Mouse (Mus musculus): ENCODE data around the gene Sec14l1. TPM values are rescaled to one million over a fixed set of nuclear protein-coding genes. Genes with fewer than 3 reads are reported as not detected.
"Not testable (repeated sequence)": the region's sequence is repeated elsewhere in the genome, so short reads cannot be mapped to it uniquely, and the experiment has no call there.

The Sec14l1 gene
- polyA plus RNA-seq, 1 experiment from 2014 or later: 65.9 TPM

- H3K9ac ChIP-seq: no peak overlapping the region
- H3K27me3 ChIP-seq: no peaks in the 10 kb centered on the region
- H3K36me3 ChIP-seq: peaks cover 35% of the 10 kb centered on the region
- H3K27ac ChIP-seq: no peak overlapping the region
- no peaks in the 10 kb centered on the region for H3K9me3 ChIP-seq
- 91% methylated on average over 17 of the region's 17 CpGs for WGBS
- H3K4me1 ChIP-seq (replicated peaks): peaks cover 42% of the 10 kb centered on the region
- ATAC-seq (ENCODE audit: low FRiP score): no peak
- H3K4me3 ChIP-seq: no peak overlapping the region
- H3K4me2 ChIP-seq: no peak overlapping the region
Observed at GRCm38 (mm10) chr11:117079651-117080190, 35.2 kb upstream of the Sec14l1 start.

- Histone ChIP-seq H3K36me3 (peaks cover 35% of the 10 kb centered on the region), H3K27ac (no peak overlapping the region), H3K27me3 (no peaks in the 10 kb centered on the region), H3K4me3 (no peak overlapping the region), H3K9me3 (no peaks in the 10 kb centered on the region), H3K4me2 (no peak overlapping the region), H3K4me1 (replicated peaks) (peaks cover 42% of the 10 kb centered on the region), H3K9ac (no peak overlapping the region)
- ATAC-seq (ENCODE audit: low FRiP score): no peak
- WGBS: 93% methylated on average over 11 of the region's 11 CpGs
Observed at GRCm38 (mm10) chr11:117080209-117080608, 34.8 kb upstream of the Sec14l1 start.

DNA sequence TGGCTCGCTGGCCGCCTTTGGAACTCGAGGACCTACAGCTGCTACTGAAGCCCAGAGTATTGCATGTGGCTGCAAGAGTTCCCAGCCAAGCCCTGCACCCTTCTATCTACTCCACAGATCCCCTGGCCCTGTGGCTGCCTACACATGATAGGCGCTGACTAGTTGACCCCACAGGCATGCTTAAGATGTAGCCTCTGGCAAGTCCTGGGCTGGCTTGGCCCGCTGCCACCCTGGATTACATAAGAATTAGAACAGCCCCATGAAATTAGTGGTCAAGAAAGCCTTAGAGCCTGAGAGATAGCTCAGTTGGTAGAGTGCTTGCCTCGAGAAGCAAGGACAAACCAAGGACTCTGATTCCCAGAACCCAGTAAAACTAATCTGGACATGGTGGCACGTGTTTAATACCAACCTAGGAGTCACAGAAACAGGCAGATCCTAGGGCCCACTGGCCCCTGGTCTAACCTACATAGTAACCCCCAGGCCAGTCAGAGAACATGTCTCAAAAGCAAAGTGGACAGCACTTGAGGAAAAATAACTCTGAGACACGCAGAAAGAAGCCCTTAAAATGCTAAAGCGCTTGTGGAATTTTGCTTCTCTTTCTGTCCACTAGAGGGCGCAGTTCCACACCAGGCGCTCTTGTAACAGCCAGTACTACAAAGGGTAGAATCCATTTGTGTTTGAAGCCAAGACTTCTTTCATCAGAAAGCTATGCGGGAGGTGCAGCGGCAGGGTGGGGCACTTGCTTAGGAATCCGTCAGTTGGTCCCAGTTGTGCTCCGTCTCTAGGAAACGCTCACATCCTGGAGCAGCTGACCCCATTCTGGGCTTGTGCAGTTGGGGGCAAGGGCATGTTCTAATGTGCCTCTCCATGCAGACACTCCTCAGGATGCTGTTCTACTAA is 33.6 kb upstream of the Sec14l1 start:
- peak overlapping the region; percentile 67 for H3K27ac ChIP-seq
- peak overlapping the region; percentile 55; the same call in 1 of the 2 replicates for H3K9ac ChIP-seq
- peaks cover 35% of the 10 kb centered on the region for H3K36me3 ChIP-seq
- WGBS: 32% methylated on average over 16 of the region's 16 CpGs
- no peaks in the 10 kb centered on the region for H3K27me3 ChIP-seq
- peaks cover 37% of the 10 kb centered on the region for H3K4me1 ChIP-seq (replicated peaks)
- peak; percentile 74 for ATAC-seq (ENCODE audit: low FRiP score)
- peak overlapping the region; percentile 41 for H3K4me2 ChIP-seq
- no peaks in the 10 kb centered on the region for H3K9me3 ChIP-seq
- no peak overlapping the region for H3K4me3 ChIP-seq

DNA sequence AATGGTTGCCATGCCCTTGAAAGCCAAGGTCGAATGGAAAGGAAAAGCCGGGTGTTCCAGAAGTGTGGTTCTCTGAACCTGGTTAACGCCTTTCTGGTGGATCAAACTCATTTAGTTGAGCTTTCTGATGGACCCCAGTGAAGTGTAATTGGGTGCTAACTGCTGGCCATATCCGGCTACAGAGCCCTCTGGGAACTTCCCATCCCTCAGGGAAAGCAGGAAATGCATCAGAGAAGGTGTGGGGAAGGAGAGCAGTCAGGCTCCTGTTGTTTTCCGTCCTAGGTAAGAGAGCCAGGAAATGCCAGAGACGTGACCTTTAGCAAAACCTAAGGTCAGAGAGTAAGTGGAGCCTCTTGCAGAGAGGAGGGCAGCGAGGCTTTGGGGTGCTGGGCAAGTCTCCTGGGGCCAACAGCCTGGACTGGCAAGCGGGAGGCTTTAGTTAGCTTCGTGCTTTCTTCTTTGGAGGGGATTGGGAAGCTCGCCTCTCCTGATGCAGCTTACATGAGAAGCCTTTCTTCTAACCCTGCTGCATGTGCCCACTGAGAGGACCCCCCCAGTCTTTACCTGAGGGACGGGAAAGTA is 32.5 kb upstream of the Sec14l1 start:
- H3K4me2 ChIP-seq: no peak overlapping the region
- WGBS: 77% methylated on average over 11 of the region's 11 CpGs
- no peak overlapping the region for H3K4me3 ChIP-seq
- no peaks in the 10 kb centered on the region for H3K9me3 ChIP-seq
- no peaks in the 10 kb centered on the region for H3K27me3 ChIP-seq
- peaks cover 32% of the 10 kb centered on the region for H3K4me1 ChIP-seq (replicated peaks)
- H3K36me3 ChIP-seq: peaks cover 35% of the 10 kb centered on the region
- ATAC-seq (ENCODE audit: low FRiP score): no peak
- no peak overlapping the region for H3K9ac ChIP-seq
- 0 out of 2 replicates have a peak overlapping the region, but pooled peaks have one; percentile 35 for H3K27ac ChIP-seq

GRCm38 (mm10) chr11:117083052-117083881 is 31.7 kb upstream of the Sec14l1 start:
- 83% methylated on average over 19 of the region's 19 CpGs for WGBS
- H3K27ac ChIP-seq: 0 out of 2 replicates have a peak overlapping the region, but pooled peaks have one; percentile 35
- ATAC-seq (ENCODE audit: low FRiP score): no peak

GRCm38 (mm10) chr11:117083882-117084260 is 31.1 kb upstream of the Sec14l1 start:
- not testable (repeated sequence) for ATAC-seq (ENCODE audit: low FRiP score); H3K27me3 ChIP-seq; H3K27ac ChIP-seq; H3K9me3 ChIP-seq; H3K4me3 ChIP-seq; H3K4me2 ChIP-seq; H3K9ac ChIP-seq
- Histone ChIP-seq H3K36me3 (peaks cover 22% of the 10 kb centered on the region), H3K4me1 (replicated peaks) (peaks cover 22% of the 10 kb centered on the region)
- 92% methylated on average over 3 of the region's 3 CpGs for WGBS

More at GRCm38 (mm10) chr11:117083052-117083881, 31.7 kb upstream of the Sec14l1 start:
- Histone ChIP-seq H3K4me1 (replicated peaks) (peaks cover 23% of the 10 kb centered on the region), H3K27me3 (no peaks in the 10 kb centered on the region), H3K4me3 (no peak overlapping the region), H3K36me3 (peaks cover 29% of the 10 kb centered on the region), H3K9me3 (no peaks in the 10 kb centered on the region), H3K4me2 (no peak overlapping the region), H3K9ac (no peak overlapping the region)

GRCm38 (mm10) chr11:117086215-117086614 is 28.8 kb upstream of the Sec14l1 start:
- Histone ChIP-seq H3K4me1 (replicated peaks) (peaks cover 20% of the 10 kb centered on the region), H3K4me3 (no peak overlapping the region), H3K9ac (no peak overlapping the region), H3K36me3 (0 out of 2 replicates have a peak, but pooled peaks cover 2% of the 10 kb centered on the region), H3K4me2 (no peak overlapping the region), H3K27ac (no peak overlapping the region), H3K9me3 (no peaks in the 10 kb centered on the region), H3K27me3 (0 out of 2 replicates have a peak, but pooled peaks cover 3% of the 10 kb centered on the region)
- no peak for ATAC-seq (ENCODE audit: low FRiP score)
- 82% methylated on average over 10 of the region's 10 CpGs for WGBS

- Histone ChIP-seq H3K9me3 (no peaks in the 10 kb centered on the region), H3K4me3 (no peak overlapping the region), H3K4me2 (no peak overlapping the region), H3K9ac (no peak overlapping the region), H3K36me3 (0 out of 2 replicates have a peak, but pooled peaks cover 2% of the 10 kb centered on the region), H3K27ac (no peak overlapping the region), H3K27me3 (0 out of 2 replicates have a peak, but pooled peaks cover 3% of the 10 kb centered on the region), H3K4me1 (replicated peaks) (peaks cover 20% of the 10 kb centered on the region)
- WGBS: 87% methylated on average over 9 of the region's 9 CpGs
- no peak for ATAC-seq (ENCODE audit: low FRiP score)
Observed at GRCm38 (mm10) chr11:117087036-117087799, 27.8 kb upstream of the Sec14l1 start.

GRCm38 (mm10) chr11:117088271-117088991 is 26.5 kb upstream of the Sec14l1 start:
- peaks cover 20% of the 10 kb centered on the region for H3K4me1 ChIP-seq (replicated peaks)
- no peak overlapping the region for H3K4me3 ChIP-seq
- 0 out of 2 replicates have a peak, but pooled peaks cover 1% of the 10 kb centered on the region for H3K36me3 ChIP-seq
- H3K4me2 ChIP-seq: no peak overlapping the region
- no peaks in the 10 kb centered on the region for H3K9me3 ChIP-seq
- H3K27me3 ChIP-seq: 0 out of 2 replicates have a peak, but pooled peaks cover 3% of the 10 kb centered on the region
- WGBS: 78% methylated on average over 13 of the region's 13 CpGs
- no peak overlapping the region for H3K9ac ChIP-seq
- no peak for ATAC-seq (ENCODE audit: low FRiP score)
- no peak overlapping the region for H3K27ac ChIP-seq

DNA sequence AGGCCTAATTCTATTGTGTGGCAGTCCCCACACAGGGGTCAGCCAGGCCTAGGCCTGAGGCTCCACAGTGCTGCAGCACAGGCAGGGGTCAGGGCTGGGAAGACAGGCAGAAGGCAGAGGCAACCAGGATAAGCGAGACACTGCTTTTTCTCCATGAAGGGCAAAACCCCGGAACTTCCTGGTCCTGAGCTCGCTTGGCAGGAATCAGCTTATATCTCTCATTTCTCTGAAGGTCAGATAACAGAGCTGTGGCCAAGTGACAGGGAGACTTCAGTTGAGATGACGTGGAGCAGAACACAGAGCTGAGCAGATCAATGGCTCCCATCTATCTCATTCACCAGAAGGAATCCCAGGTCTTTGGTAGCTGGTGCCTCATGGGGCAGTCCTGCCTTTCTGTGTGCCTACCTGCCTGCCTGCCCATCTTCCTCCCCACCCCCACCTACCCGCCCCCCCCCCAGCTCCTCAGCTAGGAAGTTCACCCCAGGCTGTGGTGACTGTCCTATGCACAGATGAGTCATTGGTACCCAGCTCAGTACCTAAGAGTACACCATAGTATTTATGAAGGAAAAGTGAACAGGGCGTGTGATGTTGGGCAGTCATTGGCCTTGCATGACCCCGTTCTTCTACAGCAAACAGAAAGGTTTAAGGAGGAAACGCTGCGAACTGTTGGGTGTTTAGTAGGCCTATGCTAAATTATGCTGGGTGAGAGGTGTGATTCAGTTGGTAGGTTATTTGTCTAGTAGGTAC is 25.1 kb upstream of the Sec14l1 start:
- no peak for ATAC-seq (ENCODE audit: low FRiP score)
- no peak overlapping the region for H3K4me2 ChIP-seq
- 80% methylated on average over 9 of the region's 9 CpGs for WGBS
- no peaks in the 10 kb centered on the region for H3K9me3 ChIP-seq
- H3K36me3 ChIP-seq: no peaks in the 10 kb centered on the region
- 0 out of 2 replicates have a peak, but pooled peaks cover 3% of the 10 kb centered on the region for H3K27me3 ChIP-seq
- peaks cover 19% of the 10 kb centered on the region for H3K4me1 ChIP-seq (replicated peaks)
- peak overlapping the region; percentile 19; the same call in 1 of the 2 replicates for H3K9ac ChIP-seq
- no peak overlapping the region for H3K27ac ChIP-seq
- no peak overlapping the region for H3K4me3 ChIP-seq

All from hindbrain, embryonic 13.5 days (tissue).